Mouse (Mus musculus) heart, adult 18-20 months (tissue): ENCODE results near the gene Neu1. TPM values are rescaled to one million over a fixed set of nuclear protein-coding genes. Genes with fewer than 3 reads are reported as not detected.
"Not testable (repeated sequence)": the region's sequence is repeated elsewhere in the genome, so short reads cannot be mapped to it uniquely, and the experiment has no call there.

Source experiments
- DNase-seq, 2 experiments: peaks; one replicate each; pipeline ENCODE4 v3.0.0; 2021 to 2022; ENCODE audit warnings: mixed read lengths in 1 of 2
- total RNA-seq, 2 experiments: library from RNA; stranded (reverse); gene quantifications; 2 replicates each; pipeline ENCODE4 v1.2.3; 2021

Gene Neu1
- total RNA-seq, 2 experiments from 2014 or later = 14.6 to 15.9 TPM

DNA sequence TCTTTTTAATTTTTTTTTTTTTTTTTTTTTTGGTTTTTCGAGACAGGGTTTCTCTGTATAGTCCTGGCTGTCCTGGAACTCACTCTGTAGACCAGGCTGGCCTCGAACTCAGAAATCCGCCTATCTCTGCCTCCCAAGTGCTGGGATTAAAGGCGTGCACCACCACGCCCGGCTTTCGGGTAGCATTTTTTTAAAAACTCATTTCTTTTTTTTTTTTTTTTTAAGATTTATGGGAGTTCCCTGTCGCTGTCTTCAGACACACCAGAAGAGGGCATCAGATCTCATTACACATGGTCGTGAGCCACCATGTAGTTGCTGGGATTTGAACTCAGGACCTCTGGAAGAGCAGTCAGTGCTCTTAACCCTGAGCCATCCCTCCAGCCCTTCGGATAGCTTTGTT is 29.1 kb upstream of the Neu1 start:
- not testable (repeated sequence) for DNase-seq

DNA sequence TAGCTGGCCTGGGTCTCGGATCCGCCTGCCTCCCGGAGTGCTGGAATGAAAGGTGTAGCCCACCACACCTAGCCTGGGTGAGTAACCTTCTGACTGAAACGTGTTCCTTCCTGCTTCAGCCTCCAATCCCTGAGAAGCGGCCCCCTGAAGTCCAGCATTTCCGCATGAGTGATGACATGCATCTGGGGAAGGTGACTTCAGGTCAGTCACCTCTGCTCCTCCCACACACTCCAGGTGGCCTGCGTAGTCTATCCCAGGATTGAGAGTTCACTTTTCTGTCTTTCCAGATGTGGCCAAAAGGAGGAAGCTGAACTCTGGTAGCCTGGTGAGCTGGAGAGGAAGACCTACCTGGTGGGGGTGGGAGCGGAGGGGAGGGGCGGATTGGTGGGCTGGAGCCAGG is 28.2 kb upstream of the Neu1 start:
- no peak for DNase-seq

DNA sequence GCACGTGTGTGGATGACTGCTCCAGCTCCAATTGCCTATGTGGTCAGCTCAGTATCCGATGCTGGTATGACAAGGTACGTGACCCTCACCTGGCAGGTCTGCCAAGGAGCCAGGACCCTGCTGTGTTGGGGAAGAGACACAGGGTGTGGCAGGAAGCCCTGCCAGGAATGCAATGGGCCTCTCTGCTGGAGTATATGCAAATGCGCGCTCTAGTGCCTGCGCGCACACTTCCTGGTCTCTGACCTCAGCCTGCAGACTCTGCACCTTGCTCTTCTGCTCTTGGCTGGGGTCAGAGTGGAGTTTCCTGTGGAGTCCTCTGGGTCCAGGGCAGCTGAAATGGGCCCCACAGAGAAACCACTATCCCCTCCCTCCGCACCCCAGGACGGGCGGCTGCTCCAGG is 20.1 kb upstream of the Neu1 start:
- DNase-seq = no peak

DNA sequence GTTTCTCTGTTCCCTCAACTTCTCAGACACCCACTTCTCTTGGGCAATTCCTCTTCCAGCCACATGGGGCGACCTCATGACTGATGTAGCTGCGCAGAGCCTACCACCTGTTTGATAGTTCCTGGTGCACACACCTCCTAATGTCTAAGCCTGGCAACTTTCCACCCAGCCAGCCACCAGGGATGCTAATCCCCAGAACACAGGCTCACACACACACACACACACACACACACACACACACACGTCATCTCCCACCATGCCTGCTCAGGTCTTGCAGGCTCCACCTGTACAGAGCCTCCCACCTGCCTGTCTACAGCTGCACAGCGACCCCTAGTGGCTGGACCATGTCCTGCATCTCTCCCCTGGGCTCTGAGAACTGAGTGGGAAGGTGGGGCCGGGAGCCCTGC is 19.1 kb upstream of the Neu1 start:
- DNase-seq = peak; percentile 68 to 85

DNA sequence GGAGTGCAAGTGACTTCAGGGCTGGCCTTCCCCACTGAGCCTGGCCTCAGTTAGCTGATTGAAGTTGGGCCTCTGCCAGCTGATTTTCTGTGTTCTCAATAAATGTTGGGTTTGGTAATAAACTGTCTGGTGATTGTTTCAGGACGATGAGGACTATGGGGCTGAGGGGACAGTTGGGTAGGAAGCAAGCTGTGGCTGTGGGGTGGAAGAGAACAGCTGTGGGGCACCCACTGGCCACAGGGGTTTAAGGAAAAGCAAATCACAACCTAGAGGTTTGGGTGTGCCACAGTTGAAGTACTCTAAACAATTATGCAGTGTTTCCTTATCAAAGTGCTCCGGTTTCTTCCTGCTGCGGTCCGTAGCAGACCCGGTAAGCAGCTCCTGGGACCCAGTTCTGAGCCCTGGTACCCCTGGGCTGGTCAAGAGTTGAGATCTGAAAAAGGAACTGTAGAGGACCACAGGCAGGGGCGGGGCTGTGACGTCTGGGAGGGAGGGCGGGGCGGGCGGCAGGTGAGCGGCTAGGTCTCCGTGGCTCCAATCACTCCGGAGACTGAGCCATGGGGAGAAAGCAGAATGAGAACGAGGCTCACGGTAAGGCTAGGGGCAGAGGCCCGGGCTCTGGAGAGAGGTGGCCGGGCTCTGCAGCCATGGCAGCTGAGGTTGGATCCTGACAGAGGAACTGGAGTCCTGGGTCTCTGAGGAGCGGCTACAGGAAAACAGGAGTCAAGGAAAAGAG is 17.0 kb upstream of the Neu1 start, which contains the start of gene Slc44a4:
TSS of gene Slc44a4 (plus strand) at position 537 of the 736 bp plus-strand sequence.
- DNase-seq = no peak

DNA sequence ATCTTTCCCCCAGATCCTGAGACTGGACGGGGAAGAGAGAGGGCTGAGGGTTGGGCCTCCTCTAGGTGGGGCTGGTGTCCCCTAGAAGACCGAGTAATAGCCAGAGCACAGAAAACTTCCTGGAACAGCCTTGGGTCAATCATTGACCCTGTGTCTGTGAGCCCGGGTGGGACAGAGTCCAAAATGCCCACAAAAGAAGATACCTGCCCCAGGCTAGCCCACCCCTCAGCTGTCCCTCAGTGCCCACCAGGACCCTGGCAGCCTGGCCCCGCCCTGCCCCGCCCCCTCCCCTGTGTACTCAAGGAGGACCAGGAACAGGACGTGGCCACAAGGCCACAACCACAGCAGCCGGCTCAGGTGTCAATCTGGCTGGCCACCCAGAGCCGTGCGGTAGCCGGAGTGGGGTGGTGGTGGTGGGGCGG is 15.6 kb upstream of the Neu1 start:
- DNase-seq = no peak

DNA sequence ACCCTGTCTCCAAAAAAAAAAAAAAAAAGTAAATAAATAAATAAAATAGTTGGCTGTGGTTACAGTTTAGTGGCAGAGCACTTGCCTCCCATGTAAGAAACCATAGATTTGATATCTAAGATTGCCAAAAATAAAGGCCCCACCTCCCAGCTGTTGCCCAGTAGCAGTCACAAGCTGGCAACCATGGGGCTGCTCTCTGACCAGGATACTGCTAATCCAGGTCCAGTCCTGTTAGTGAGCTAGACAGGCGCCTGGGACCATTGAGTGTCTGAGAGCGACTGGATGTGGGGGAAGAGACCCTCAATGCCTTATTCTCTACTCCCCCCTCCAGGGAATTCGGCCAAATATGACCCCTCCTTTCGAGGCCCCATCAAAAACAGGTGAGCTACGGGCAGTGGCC is 14.7 kb upstream of the Neu1 start:
- no peak for DNase-seq

DNA sequence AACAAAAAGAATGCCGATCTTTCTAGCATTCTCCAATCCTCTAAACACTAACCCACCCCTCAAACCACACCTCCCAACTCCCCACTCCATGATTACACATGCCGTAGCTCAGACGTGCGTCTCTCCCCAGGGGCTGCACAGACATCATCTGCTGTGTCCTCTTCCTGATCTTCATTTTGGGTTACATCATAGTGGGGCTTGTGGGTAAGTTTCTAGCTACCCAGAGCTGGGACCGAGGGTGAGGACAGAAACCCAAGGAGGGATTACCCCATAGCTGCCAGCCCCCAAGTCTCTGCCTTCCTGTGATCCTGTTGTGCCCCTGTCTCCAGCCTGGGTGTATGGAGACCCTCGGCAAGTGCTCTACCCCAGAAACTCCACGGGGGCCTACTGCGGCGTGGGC is 13.9 kb upstream of the Neu1 start:
- DNase-seq = no peak

DNA sequence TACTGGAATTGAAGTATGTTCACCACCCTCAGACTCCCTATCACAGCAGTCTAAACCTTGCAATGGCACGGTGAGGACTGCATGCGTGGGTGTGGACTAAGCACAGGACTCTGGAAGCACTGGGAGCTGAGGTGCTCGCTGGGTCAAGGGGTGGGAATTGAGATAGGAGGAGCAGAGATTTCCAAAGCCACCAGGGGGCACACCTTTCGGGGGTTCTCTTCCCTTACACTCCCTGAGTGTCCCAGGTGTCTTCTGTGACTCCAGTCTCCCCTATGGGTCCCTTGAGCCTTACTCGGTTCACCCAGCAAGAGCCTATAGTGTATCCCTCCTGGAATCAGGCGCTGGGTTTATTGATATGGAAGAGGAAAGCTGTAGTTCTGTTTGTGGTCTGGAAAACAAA is 8.1 kb upstream of the Neu1 start:
- no peak for DNase-seq

DNA sequence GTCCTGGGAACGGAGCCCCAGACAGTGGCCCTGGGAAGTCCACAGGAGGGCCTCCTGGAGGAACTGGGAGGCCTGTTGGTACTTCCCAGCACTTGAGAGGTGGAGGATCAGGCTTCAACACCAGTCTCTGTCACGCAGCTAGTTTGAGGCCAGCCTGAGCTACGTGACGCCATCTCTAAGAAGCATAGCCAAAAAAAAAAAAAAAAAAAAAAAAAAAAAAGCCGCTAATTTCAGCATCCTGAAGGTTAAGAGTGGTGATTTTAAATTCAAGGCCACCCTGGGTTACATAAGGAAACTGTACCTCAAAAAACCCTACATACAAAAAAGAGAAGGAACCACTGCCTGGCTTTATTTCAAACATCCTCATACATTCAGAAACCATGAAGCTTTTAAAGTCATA is 6.8 kb upstream of the Neu1 start:
- DNase-seq = no peak

DNA sequence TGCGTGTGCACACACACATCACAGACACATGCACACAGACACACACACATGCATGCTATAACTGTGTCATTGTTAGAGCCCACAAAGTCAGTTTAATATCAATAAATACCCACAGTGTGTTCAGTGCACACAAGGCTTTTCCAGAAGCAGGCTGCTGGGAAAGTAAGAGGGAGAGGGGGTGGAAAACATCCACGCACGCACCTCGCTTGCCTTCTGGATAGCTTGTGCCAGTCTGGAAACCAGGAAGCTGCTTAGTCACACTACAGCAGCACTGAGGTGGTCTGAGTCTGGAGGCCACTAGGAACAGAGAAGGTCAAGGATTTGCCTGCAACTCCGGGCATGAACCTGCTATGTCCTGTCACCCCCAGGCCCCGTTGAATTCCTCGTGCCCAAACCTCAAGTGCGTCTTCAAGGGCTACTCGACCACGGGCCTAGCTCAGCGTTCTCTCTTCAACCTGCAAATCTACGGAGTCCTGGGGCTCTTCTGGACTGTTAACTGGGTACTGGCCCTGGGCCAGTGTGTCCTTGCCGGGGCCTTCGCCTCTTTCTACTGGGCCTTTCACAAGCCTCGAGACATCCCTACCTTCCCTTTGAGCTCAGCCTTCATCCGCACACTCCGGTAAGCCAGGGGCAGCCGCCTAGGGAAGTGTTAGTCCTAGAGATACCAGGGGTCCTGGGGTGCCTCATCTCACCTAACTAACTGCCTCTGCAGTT is 3.6 kb upstream of the Neu1 start:
- no peak for DNase-seq

DNA sequence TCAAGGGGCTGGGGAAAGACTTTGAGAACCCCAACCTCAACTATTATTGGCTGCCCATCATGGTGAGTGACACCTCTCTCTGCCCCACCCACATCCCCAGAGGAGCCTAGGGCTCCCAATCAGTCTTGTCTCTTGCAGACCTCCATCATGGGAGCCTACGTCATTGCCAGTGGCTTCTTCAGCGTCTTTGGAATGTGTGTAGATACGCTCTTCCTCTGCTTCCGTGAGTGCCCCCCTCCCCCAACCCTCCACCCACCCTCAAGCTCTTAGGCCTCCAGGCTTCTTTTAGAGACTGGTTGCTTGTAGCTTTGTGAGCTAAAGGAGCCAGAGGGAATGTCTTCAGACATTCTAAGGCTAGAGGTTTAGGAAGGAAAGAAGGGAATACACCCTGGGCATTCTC is 2.2 kb upstream of the Neu1 start:
- DNase-seq = no peak

DNA sequence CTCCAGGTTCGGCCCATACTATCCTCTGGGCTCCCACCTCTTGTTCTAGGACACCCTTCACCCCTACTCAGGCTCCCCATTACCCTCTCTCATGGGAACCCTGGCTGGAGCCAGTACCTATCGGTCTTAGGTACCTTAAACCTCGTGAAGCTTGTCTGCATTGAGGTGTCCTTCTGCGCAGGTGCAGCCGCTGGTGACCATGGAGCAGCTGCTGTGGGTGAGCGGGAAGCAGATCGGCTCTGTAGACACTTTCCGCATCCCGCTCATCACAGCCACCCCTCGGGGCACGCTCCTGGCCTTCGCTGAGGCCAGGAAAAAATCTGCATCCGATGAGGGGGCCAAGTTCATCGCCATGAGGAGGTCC is 664 bp downstream of the Neu1 start:
- DNase-seq = peak in 1 of 2 experiments; percentile 44

DNA sequence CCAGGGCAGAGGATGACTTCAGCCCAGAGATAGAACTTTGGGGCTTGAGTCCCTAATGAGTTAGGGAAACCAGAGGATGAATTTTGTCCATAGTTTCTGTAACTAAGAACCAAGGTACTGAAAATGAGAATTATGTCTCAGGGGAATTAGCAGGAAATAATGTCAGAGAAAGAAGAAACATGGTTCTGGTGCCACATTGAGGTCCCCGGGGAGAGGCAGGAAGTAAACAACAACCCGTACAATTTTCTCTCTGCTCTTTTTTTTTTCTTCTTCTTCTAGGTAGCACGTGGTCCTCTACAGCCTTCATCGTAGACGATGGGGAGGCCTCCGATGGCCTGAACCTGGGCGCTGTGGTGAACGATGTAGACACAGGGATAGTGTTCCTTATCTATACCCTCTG is 1.2 kb downstream of the Neu1 start:
- DNase-seq = no peak

DNA sequence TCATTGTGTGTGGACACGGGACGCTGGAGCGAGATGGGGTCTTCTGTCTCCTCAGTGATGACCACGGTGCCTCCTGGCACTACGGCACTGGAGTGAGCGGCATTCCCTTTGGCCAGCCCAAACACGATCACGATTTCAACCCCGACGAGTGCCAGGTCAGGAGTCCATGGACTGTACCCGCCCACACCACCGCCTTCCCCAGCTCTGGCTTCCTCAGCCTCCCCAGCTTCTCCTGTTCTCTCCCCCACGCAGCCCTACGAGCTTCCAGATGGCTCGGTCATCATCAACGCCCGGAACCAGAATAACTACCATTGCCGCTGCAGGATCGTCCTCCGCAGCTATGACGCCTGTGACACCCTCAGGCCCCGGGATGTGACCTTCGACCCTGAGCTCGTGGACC is 3.0 kb downstream of the Neu1 start:
- DNase-seq = no peak

DNA sequence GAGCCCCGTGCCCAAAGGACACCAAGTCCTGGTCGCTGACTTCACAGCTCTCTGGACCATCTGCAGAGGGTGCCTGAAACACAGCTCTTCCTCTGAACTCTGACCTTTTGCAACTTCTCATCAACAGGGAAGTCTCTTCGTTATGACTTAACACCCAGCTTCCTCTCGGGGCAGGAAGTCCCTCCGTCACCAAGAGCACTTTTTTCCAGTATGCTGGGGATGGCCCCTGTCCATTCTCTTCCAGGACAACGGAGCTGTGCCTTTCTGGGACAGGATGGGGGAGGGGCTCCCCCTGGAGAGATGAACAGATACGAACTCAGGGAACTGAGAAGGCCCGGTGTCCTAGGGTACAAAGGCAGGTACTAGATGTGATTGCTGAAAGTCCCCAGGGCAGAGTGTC is 3.8 kb downstream of the Neu1 start:
- DNase-seq = peak in 1 of 2 experiments; percentile 53

DNA sequence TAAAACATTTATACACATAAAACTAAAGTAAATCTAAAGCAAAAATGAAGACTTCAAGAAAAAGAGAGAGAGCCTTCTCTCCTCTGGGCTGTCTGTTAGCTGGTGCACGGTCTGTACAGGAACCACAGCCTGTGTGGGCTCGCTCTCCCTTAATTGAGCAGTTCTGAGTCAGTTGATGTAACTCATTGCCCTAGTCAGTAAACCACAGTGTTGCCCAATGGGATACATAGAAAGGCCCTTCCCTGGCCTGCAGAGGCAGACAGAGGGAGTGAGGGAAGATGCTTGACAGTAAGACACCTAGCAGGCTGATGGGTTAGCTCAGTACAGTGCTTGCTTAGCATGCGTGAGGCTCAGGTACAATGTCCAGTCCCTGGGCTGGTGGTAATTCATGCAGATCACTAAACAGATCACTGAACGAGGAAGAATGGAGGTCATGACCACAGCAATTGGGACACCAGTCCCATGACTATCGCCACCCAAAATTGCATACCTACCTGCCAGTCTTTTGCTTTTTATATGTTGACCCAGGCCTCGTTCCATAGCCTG is 7.0 kb downstream of the Neu1 start:
- no peak for DNase-seq

DNA sequence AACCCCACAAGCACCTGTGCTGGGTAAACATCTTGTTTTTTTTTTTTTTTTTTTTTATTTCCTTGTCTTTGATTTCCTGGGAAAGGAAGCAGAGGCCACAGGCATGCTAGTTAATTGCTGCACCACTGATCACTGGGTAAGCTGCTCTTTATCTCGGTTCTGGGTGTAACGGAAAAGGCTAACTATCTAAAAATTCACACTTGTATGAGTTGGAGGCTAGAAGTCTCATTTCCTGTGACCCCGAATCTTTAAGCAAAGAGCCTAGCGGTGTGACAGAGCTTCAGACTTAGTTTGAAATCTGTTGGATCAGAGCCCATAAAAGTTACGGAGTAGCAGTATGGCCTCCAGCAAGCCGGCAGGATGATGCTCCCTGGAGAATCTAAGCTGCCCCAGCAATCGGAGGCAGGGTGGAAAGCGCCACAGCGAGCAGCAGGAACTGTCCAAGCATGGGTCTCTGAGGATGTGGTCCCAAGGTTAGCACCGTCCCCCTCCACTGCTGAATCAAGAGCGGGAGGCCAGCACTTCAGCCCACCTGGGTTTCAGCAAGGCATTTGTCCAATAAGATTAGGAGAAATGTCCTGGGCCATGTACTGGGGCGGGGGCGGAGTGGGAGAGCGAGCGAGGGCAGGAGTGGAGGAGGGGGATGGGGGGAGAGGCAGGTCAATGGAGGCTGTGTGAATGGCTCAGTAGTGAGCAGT is 10.4 kb downstream of the Neu1 start:
- peak; percentile 38 to 62 for DNase-seq

DNA sequence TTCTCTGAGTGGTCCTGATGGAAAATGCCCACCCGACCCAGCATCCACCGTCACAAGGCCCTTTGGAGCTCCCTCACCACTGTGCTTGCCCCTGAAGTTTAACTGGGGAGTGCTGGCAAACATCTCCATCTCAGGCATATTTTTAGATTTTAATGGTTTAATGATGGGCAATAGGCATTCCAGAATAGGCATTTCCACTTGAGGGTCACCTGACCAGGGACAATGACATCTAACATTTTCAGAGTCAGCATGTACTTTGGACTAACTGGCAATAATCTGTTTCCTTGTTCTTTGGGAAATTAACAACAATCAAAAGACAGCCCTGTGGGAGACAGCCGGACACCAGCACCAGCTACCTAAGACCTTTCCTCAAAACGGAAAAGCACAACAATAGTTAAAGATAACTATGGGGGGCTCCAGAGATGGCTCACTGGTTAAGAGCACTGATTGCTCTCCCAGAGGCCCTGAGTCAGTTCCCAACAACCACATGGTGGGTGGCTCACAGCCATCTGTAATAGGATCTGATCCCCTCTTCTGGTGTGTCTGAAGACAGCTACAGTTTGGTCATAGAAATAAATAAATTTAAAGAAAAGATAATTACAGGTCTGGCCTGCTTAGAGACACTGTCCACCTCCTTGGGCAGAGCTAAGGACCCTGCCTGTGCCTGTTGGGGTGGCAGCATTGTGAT is 12.2 kb downstream of the Neu1 start:
- no peak for DNase-seq

DNA sequence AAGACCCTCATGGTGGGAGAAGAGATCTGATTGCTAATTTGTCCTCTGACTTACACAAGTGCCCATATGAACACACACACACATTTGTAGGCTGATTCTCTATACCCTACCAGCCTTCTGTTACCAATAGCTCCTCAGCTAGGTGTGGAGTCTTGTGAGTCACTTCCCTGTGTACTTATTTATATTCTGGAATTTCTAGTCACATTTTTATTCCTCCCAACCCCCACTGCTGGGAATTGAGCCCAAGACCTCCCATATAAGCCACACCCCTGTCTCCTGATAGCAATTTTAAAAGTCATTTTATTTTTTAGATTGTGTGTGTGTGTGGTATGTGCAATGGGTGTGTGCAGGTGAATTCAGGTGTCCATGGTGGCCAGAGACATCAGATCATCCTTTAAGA is 13.3 kb downstream of the Neu1 start:
- DNase-seq = no peak

DNA sequence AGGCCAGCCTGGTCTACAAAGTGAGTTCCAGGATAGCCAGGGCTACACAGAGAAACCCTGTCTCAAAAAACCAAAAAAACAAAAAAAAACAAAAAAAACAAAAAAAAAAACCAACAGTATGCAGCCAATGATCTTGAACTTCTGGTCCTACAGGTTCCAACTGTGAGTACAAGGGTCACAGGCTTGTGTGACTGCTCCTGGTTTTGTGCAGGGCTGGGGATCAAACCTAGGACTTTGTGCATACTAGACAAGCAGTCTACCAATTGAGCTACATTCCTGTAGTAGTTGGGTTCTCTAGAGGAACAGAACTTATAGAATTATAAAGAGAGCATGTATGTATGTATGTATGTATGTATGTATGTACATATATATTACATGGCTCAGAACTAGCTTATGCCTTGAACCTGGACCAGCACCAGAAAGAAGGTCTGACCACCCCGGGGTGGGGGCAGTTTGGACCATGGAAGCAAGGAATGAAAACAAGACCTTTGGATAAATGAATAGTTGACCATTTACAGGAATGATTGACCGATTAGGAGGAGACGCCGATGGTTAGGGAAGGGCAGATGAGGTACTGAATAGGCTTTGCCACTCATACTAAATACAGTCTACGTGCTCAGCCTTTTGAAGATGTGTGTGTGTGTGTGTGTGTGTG is 15.6 kb downstream of the Neu1 start:
- no peak for DNase-seq

DNA sequence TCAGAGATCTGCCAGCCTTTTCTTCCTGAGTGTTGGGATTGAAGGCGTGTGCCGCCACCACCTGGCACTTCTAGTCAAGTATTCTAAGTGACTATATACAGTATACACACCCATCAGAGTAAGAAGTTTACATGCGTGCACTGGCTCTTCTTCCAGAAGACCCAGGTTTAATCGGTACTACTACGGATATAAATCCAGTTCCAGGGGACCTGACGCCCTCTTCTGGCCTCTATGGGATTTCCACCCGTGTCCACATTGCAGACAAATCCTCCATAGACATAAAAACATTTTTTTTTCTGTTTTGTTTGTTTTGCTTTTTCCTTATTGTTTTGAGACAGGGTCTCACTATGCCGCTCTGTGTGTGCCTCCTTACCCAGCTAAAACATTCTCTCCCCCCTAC is 16.6 kb downstream of the Neu1 start:
- no peak for DNase-seq
